Mouse (Mus musculus) kidney, adult 2 months (tissue): ENCODE results near the gene Lgr4.

Experiments used
- CTCF ChIP-seq: fragments of 200-500 bp; conservative IDR thresholded peaks from 2 replicates; pipeline ENCODE4 v1.5.1; 2011; ENCODE audit warnings: low read depth, mild to moderate bottlenecking, control low read depth, low read length, moderate library complexity, mixed read lengths; ENCODE audit not compliant: insufficient read depth, insufficient read length
- POLR2A ChIP-seq: fragments of 200-500 bp; IDR thresholded peaks from one replicate; pipeline ENCODE4 v1.6.1; 2011; ENCODE audit warnings: low read depth, low read length, control low read depth

GRCm38 (mm10) chr2:109930366-109930765 is 12.9 kb downstream of the Lgr4 start:
- TF ChIP-seq POLR2A (no peak), CTCF (no peak)
